Mouse (Mus musculus) neural tube, embryonic 14.5 days (tissue): Measurements from ENCODE around the gene Nubp2. TPM values are rescaled to one million over a fixed set of nuclear protein-coding genes. Genes with fewer than 3 reads are reported as not detected.

ENCODE experiments used
- ATAC-seq: fragments of 200-750 bp; cut with Nextera tagmentation; 2 replicates; pipeline ENCODE4 v1.8.0; 2017; ENCODE audit warnings: low read depth, mild to moderate bottlenecking, moderate TSS enrichment, moderate library complexity
- H3K27ac ChIP-seq: fragments of 300-500 bp; sonication (generic); 2 replicates; pipeline ENCODE4 v1.5.1; 2014; ENCODE audit warnings: low read depth, mild to moderate bottlenecking, control low read depth, low read length, moderate library complexity, mixed read lengths
- H3K27me3 ChIP-seq: fragments of 300-500 bp; sonication (generic); 2 replicates; pipeline ENCODE4 v1.6.1; 2014; ENCODE audit warnings: low read length; ENCODE audit not compliant: control insufficient read depth, insufficient read depth
- H3K36me3 ChIP-seq: fragments of 300-500 bp; sonication (generic); 2 replicates; pipeline ENCODE4 v1.6.1; 2014; ENCODE audit warnings: low read length, mixed read lengths; ENCODE audit not compliant: control insufficient read depth, insufficient read depth
- H3K4me1 ChIP-seq: fragments of 300-500 bp; sonication (generic); 2 replicates; pipeline ENCODE4 v1.6.1; 2014; ENCODE audit warnings: low read length; ENCODE audit not compliant: control insufficient read depth, insufficient read depth
- H3K4me2 ChIP-seq: fragments of 300-500 bp; sonication (generic); 2 replicates; pipeline ENCODE4 v1.6.1; 2014; ENCODE audit warnings: mild to moderate bottlenecking, low read depth, low read length, control low read depth
- H3K4me3 ChIP-seq: fragments of 300-500 bp; sonication (generic); 2 replicates; pipeline ENCODE4 v1.5.1; 2014; ENCODE audit warnings: low read depth, low read length, control low read depth, mixed read lengths
- H3K9ac ChIP-seq: fragments of 300-500 bp; sonication (generic); replicated peaks from 2 replicates; pipeline ENCODE4 v1.6.1; 2014; ENCODE audit warnings: low read depth, mild to moderate bottlenecking, control low read depth, low read length, mixed read lengths
- H3K9me3 ChIP-seq: fragments of 300-500 bp; sonication (generic); 2 replicates; pipeline ENCODE4 v1.6.1; 2016; ENCODE audit warnings: low read length; ENCODE audit not compliant: control insufficient read depth
- WGBS: fragments of 180-500 bp; shearing (Covaris S2); extraction: QIAGEN DNeasy Blood & Tissue Kit; methylation state at CpG from one replicate; pipeline ENCODE4 v1.1.7; 2014; 5-methylcytosine and 5-hydroxymethylcytosine counted together
- polyA plus RNA-seq: library from polyadenylated mRNA; unstranded; fragments of >200 nt; fragmentation: Nextera tagmentation; extraction: Ambion mirVana; gene quantifications from 2 replicates; pipeline ENCODE4 v1.2.1, GENCODE M21; 2014

The Nubp2 gene
- polyA plus RNA-seq, 1 experiment from 2014 or later: 75.7 TPM

GRCm38 (mm10) chr17:24878117-24878397, 8.1 kb downstream of the Nubp2 start:
- ATAC-seq: no peak

GRCm38 (mm10) chr17:24877336-24878116, 8.6 kb downstream of the Nubp2 start:
- ATAC-seq: no peak
- 72% methylated on average over 10 of the region's 10 CpGs for whole genome bisulfite sequencing
- Histone ChIP-seq H3K9ac (no peak overlapping the region), H3K4me1 (no peaks in the 10 kb centered on the region), H3K4me2 (no peak overlapping the region), H3K9me3 (no peaks in the 10 kb centered on the region), H3K27me3 (no peaks in the 10 kb centered on the region), H3K27ac (no peak overlapping the region), H3K4me3 (no peak overlapping the region), H3K36me3 (0 out of 2 replicates have a peak, but pooled peaks cover under 1% of the 10 kb centered on the region)

More at GRCm38 (mm10) chr17:24878117-24878397, 8.1 kb downstream of the Nubp2 start:
- Histone ChIP-seq H3K4me1 (no peaks in the 10 kb centered on the region), H3K36me3 (peaks cover 6% of the 10 kb centered on the region), H3K9ac (no peak overlapping the region), H3K9me3 (no peaks in the 10 kb centered on the region), H3K27me3 (no peaks in the 10 kb centered on the region), H3K4me3 (no peak overlapping the region), H3K4me2 (no peak overlapping the region), H3K27ac (no peak overlapping the region)
- WGBS: 44% methylated on average over 5 of the region's 5 CpGs

DNA sequence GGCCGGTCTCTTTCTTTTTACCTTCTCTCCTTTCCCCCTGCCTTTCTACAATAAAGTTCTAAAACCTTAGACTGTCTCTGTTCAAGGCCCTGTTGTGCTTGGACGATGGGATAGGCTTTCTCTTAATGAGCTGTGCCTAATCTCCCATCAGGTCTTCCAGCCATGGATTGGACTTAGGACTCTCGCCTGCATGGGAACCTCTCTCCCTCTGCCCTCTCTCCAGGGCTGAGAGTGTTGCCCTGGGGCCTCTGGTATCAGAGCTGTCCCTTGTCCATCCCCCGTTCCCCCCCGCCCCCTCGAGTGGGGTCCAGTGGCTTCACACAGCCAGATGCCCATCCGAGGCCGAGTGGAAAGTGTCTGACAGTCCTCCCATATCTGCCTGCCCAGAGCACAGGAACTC, 11.2 kb downstream of the Nubp2 start:
- Histone ChIP-seq H3K4me3 (no peak overlapping the region), H3K9me3 (no peaks in the 10 kb centered on the region), H3K27me3 (no peaks in the 10 kb centered on the region), H3K36me3 (no peaks in the 10 kb centered on the region), H3K4me1 (no peaks in the 10 kb centered on the region), H3K27ac (no peak overlapping the region), H3K9ac (no peak overlapping the region), H3K4me2 (no peak overlapping the region)
- no peak for ATAC-seq
- WGBS: 79% methylated on average over 8 of the region's 8 CpGs

DNA sequence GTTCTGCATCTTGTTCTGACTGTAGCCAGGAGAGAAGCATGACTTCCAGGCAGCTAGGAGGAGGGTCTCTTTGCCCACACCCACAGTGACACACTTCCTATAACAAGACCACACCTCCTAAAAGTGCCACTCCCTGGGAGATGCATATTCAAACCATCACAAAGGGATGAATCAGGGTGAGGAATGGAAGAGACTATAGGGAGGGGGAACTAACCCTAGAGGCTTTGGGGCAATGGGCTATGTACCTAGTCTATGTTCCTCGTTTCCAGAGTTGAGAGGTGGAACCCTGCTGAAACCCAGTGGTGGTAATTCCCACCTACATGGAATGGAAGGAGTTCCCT, 11.8 kb downstream of the Nubp2 start:
- H3K27ac ChIP-seq: no peak overlapping the region
- WGBS: 35% methylated on average over 1 of the region's 1 CpGs
- H3K4me2 ChIP-seq: no peak overlapping the region
- no peak for ATAC-seq
- H3K4me1 ChIP-seq: no peaks in the 10 kb centered on the region
- H3K36me3 ChIP-seq: no peaks in the 10 kb centered on the region
- H3K4me3 ChIP-seq: no peak overlapping the region
- no peaks in the 10 kb centered on the region for H3K9me3 ChIP-seq
- H3K9ac ChIP-seq: no peak overlapping the region
- H3K27me3 ChIP-seq: no peaks in the 10 kb centered on the region

DNA sequence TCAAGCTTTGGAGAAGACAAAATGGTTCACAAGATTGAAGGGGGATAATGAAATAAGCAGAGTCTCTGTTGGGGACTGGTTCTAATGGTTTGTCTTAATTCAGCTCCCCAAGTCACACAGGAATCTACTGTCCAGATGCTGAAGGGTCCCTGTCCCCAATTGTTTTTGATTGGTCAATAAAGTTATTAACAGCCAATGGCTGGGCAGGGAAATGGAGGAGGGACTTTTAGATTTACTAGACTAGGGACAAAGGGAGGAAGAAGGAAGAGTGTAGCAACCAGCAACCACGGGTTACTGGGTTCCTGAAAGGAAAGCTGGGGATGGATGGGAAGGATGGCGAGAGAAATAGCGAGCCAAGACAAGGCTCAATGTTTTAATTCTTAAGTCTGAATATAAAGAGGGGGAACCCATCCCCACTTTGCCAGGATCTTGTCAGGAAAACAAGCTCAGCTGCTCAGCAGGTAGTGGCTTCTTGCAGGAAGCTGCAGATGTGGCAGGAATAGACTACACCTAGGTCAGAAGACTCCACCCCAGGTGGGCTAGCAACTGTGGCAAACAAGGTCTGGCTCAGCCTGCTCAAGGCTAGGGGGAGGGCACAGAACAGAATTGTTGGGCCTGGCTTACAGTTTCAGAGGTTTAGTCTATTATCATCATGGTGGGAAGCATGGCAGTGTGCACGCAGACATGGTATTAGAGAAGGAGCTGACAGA, 12.3 kb downstream of the Nubp2 start:
- H3K4me3 ChIP-seq: no peak overlapping the region
- no peak overlapping the region for H3K4me2 ChIP-seq
- ATAC-seq: no peak
- no peak overlapping the region for H3K27ac ChIP-seq
- H3K9ac ChIP-seq: no peak overlapping the region
- no peaks in the 10 kb centered on the region for H3K36me3 ChIP-seq
- no peaks in the 10 kb centered on the region for H3K9me3 ChIP-seq
- H3K4me1 ChIP-seq: no peaks in the 10 kb centered on the region
- H3K27me3 ChIP-seq: no peaks in the 10 kb centered on the region
- 50% methylated on average over 4 of the region's 4 CpGs for WGBS

GRCm38 (mm10) chr17:24867914-24868313, 18.2 kb downstream of the Nubp2 start:
- WGBS: 95% methylated on average over 10 of the region's 10 CpGs
- Histone ChIP-seq H3K27ac (no peak overlapping the region), H3K4me2 (no peak overlapping the region), H3K27me3 (no peaks in the 10 kb centered on the region), H3K9ac (no peak overlapping the region), H3K36me3 (peaks cover 9% of the 10 kb centered on the region; the same call in 1 of the 2 replicates), H3K4me3 (no peak overlapping the region), H3K9me3 (no peaks in the 10 kb centered on the region), H3K4me1 (no peaks in the 10 kb centered on the region)
- ATAC-seq: no peak

DNA sequence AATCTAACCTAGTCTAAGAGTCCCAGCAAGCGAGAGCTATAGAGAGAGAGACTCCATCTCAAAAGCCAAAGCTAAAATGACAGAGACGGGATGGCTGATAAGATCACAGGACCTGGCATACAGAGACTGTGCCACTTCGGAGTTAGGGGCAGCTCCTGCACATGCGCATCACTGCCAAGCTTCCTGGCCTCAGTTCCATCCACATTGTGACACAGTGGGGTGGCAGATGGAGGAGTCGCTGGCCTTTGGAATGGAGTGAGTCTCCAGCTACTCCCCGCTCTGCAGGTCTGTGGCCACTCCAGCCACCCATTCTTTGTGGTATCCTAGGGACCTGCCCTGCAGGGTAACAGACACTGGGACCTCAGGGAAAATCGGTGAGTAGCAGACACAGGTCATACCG, 20.4 kb downstream of the Nubp2 start, which contains the start of gene Igfals:
TSS of gene Igfals (plus strand) at position 222 of the 400 bp plus-strand sequence.
- no peaks in the 10 kb centered on the region for H3K9me3 ChIP-seq
- H3K9ac ChIP-seq: no peak within 1 kb of the TSS
- H3K4me1 ChIP-seq: no peaks in the 10 kb centered on the region
- H3K36me3 ChIP-seq: peaks cover 13% of the 10 kb centered on the region; the same call in 1 of the 2 replicates
- H3K4me3 ChIP-seq: no peak within 1 kb of the TSS
- no peak within 1 kb of the TSS for H3K4me2 ChIP-seq
- WGBS: 87% methylated on average over 8 of the region's 8 CpGs
- no peak for ATAC-seq
- no peak within 1 kb of the TSS for H3K27ac ChIP-seq
- H3K27me3 ChIP-seq: no peaks in the 10 kb centered on the region

DNA sequence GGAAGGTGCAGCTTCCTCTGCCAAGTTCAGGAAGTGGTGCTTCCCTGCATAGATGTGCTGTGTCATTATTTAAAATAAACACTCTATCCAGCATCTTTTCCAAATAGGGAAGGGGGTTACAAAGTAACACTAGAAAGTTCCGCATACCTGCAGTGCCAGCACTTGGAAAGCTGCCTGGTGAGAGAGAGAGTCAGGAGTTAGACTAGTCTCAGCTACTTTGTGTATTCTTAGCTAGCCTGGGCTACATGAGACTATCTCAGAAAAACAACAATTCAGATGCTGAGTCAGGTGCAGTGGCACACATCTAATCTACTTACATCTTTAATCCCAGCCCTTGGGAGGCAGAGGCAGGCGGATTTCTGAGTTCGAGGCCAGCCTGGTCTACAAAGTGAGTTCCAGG, 24.4 kb downstream of the Nubp2 start:
- ATAC-seq: no peak
- Histone ChIP-seq H3K9ac (no peak overlapping the region), H3K9me3 (no peaks in the 10 kb centered on the region), H3K4me1 (no peaks in the 10 kb centered on the region), H3K4me2 (no peak overlapping the region), H3K27ac (no peak overlapping the region), H3K36me3 (peaks cover 18% of the 10 kb centered on the region; the same call in 1 of the 2 replicates), H3K4me3 (no peak overlapping the region), H3K27me3 (no peaks in the 10 kb centered on the region)
- 93% methylated on average over 3 of the region's 3 CpGs for WGBS

DNA sequence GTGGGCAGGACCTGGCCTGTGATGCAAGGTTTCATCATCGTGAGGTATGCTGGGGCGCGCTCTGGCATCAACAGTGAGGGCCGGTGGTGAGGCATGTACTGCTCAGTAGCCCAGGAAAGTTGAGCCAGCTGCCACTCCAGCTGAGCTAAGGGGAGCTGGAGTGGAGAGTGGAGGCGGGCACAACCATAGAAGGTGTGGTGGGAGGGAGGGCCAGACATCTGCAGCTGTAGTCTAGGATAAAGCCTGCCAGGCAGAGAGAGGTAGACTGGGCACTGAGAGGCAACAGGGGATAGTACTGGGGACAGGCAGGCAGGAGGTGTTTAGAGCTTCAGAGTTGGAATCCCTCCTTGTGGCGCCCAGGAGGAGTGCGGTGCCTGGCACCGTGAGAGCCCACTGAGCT, 26.1 kb downstream of the Nubp2 start:
- 91% methylated on average over 8 of the region's 8 CpGs for WGBS
- H3K4me2 ChIP-seq: no peak overlapping the region
- no peak for ATAC-seq
- no peaks in the 10 kb centered on the region for H3K27me3 ChIP-seq
- no peak overlapping the region for H3K9ac ChIP-seq
- peaks cover 14% of the 10 kb centered on the region; the same call in 1 of the 2 replicates for H3K36me3 ChIP-seq
- no peaks in the 10 kb centered on the region for H3K9me3 ChIP-seq
- H3K27ac ChIP-seq: no peak overlapping the region
- H3K4me3 ChIP-seq: no peak overlapping the region
- no peaks in the 10 kb centered on the region for H3K4me1 ChIP-seq
